Comparison of ENCODE assay signal across 30 mouse cellular contexts in the genomic region with DNA sequence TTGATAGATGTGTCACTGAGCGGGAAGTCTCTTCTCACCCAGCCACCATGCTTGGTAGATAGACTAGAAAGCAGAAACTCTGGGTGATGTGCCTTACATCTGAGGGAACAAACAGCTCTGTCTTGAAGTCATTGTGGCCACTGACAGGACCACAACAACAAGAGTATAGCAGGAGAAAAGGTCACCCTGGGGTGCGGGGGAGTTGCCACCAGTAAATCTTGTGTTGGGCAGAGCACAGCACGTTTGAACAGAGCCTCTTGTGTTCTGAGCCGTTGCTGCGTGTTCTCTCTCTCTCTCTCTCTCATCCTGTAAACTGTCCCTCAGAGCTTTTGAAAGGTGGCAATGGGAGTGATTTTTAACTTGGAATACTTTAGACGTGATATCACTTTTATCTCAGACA. TPM values are rescaled to one million over a fixed set of nuclear protein-coding genes. Genes with fewer than 3 reads are reported as not detected.
DNase-seq lines count a peak whose midpoint lies in the region; ATAC-seq lines count a peak whose summit lies in the region.
"Had no signal": no experiment of that assay in that cellular context is flagged by ENCODE, and none has a peak within 500 bp of the region (broad histone marks: within the 10 kb centered on the region; RNA-seq: fewer than 3 reads in every experiment).

No protein-coding gene starts in this region.

- no peaks in the 10 kb centered on the region for H3K9me3 ChIP-seq in heart, embryonic 14.5 days (ENCODE audit: control insufficient read depth, low read length)
- H3K9me3 ChIP-seq in heart, embryonic 11.5 days (replicated peaks; ENCODE audit: control insufficient read depth, low read length) = no peaks in the 10 kb centered on the region
- no peaks in the 10 kb centered on the region for H3K9me3 ChIP-seq in neural tube, embryonic 14.5 days (ENCODE audit: control insufficient read depth, low read length)
- H3K9me3 ChIP-seq: kidney, embryonic 15.5 days; limb, embryonic 15.5 days; midbrain, embryonic 12.5 days had no signal

- 0 out of 2 replicates have a peak overlapping the region, but pooled peaks have one; percentile 23 for H3K9ac ChIP-seq in heart, embryonic 14.5 days (ENCODE audit: low read length)
- no peak overlapping the region for H3K9ac ChIP-seq in heart, embryonic 11.5 days (ENCODE audit: low read depth, low read length)
- H3K9ac ChIP-seq in neural tube, embryonic 14.5 days (replicated peaks; ENCODE audit: low read depth, low read length) = no peak overlapping the region
- H3K9ac ChIP-seq: kidney, embryonic 15.5 days; limb, embryonic 15.5 days; liver, embryonic 14.5 days; lung, embryonic 14.5 days; midbrain, embryonic 12.5 days had no signal

- DNase-seq in kidney, postnatal 4 days = peak; percentile 36 to 45
- no peak for DNase-seq in kidney, adult 8-10 months
- peak; percentile 67 for DNase-seq in testis, postnatal 14 days (ENCODE audit: low spot score)
- no peak for DNase-seq in ovary, postnatal 14 days (ENCODE audit: low spot score)
- DNase-seq: adrenal gland, adult 8-10 months; cerebellum, adult 2 months; cerebellum, postnatal 25 days; embryo, embryonic 11 days; gastrocnemius, adult 2 months; left cerebral cortex, postnatal 4 days; lung, embryonic 14.5 days; right cerebral cortex, postnatal 25 days; thymus, adult 2 months; thymus, postnatal 4 days had no signal

- no peak for ATAC-seq in heart, embryonic 14.5 days (ENCODE audit: insufficient number of reproducible peaks, insufficient read depth, low FRiP score, low read depth)
- ATAC-seq in heart, embryonic 11.5 days (replicated peaks; ENCODE audit: insufficient number of reproducible peaks, low FRiP score, low TSS enrichment) = no peak
- peak; percentile 70; the same call in 1 of the 2 replicates for ATAC-seq in neural tube, embryonic 14.5 days (ENCODE audit: low read depth)
- ATAC-seq: activated CD4-positive, CD25-positive, alpha-beta regulatory T cell, adult 4 months; forebrain, embryonic 14.5 days; hindbrain, embryonic 16.5 days; intestine, embryonic 16.5 days had no signal

- H3K27ac ChIP-seq in heart, embryonic 14.5 days (replicated peaks in 1 of 2; ENCODE audit: control insufficient read depth in 1 of 2, insufficient read depth in 1 of 2, low read depth in 2 of 2, low read length in 2 of 2) = peak overlapping the region; percentile 42 to 67
- H3K27ac ChIP-seq in heart, embryonic 11.5 days (ENCODE audit: low read depth, low read length) = no peak overlapping the region
- no peak overlapping the region for H3K27ac ChIP-seq in neural tube, embryonic 14.5 days (ENCODE audit: low read depth, low read length)
- H3K27ac ChIP-seq: gastrocnemius, adult 2 months; kidney, embryonic 15.5 days; left cerebral cortex, adult 2 months; limb, embryonic 15.5 days; liver, embryonic 14.5 days; midbrain, embryonic 12.5 days had no signal

- H3K4me2 ChIP-seq in heart, embryonic 14.5 days (ENCODE audit: low read length) = no peak overlapping the region
- H3K4me2 ChIP-seq in heart, embryonic 11.5 days = no peak overlapping the region
- H3K4me2 ChIP-seq in neural tube, embryonic 14.5 days (ENCODE audit: low read depth, low read length) = no peak overlapping the region
- H3K4me2 ChIP-seq: kidney, embryonic 15.5 days; limb, embryonic 15.5 days; lung, embryonic 14.5 days; midbrain, embryonic 12.5 days had no signal

- peaks cover 19 to 46% of the 10 kb centered on the region in 2 experiments for H3K4me1 ChIP-seq in heart, embryonic 14.5 days (ENCODE audit: control insufficient read depth in 2 of 2, insufficient read depth in 2 of 2, low read length in 2 of 2)
- peaks cover 25% of the 10 kb centered on the region for H3K4me1 ChIP-seq in heart, embryonic 11.5 days (ENCODE audit: control insufficient read depth, insufficient read depth, low read length)
- no peaks in the 10 kb centered on the region for H3K4me1 ChIP-seq in neural tube, embryonic 14.5 days (ENCODE audit: control insufficient read depth, insufficient read depth, low read length)
- H3K4me1 ChIP-seq: kidney, embryonic 15.5 days; midbrain, embryonic 12.5 days had no signal

- H3K36me3 ChIP-seq in heart, embryonic 14.5 days (ENCODE audit: control insufficient read depth, insufficient read depth, low read length) = 0 out of 2 replicates have a peak, but pooled peaks cover 3% of the 10 kb centered on the region
- H3K36me3 ChIP-seq in heart, embryonic 11.5 days (ENCODE audit: control insufficient read depth, insufficient read depth, low read length) = no peaks in the 10 kb centered on the region
- no peaks in the 10 kb centered on the region for H3K36me3 ChIP-seq in neural tube, embryonic 14.5 days (ENCODE audit: control insufficient read depth, insufficient read depth, low read length)
- H3K36me3 ChIP-seq: kidney, embryonic 15.5 days; limb, embryonic 15.5 days; midbrain, embryonic 12.5 days had no signal

- H3K27me3 ChIP-seq in heart, embryonic 14.5 days (ENCODE audit: control insufficient read depth, insufficient read depth, low read length) = no peaks in the 10 kb centered on the region
- no peaks in the 10 kb centered on the region for H3K27me3 ChIP-seq in heart, embryonic 11.5 days (ENCODE audit: control insufficient read depth, insufficient read depth, low read length)
- no peaks in the 10 kb centered on the region for H3K27me3 ChIP-seq in neural tube, embryonic 14.5 days (ENCODE audit: control insufficient read depth, insufficient read depth, low read length)
- H3K27me3 ChIP-seq: kidney, embryonic 15.5 days; limb, embryonic 15.5 days; midbrain, embryonic 12.5 days had no signal

- H3K4me3 ChIP-seq in heart, embryonic 14.5 days (ENCODE audit: control insufficient read depth in 1 of 2, insufficient read depth in 1 of 2, low read depth in 1 of 2, low read length in 2 of 2) = no peak overlapping the region
- no peak overlapping the region for H3K4me3 ChIP-seq in heart, embryonic 11.5 days (ENCODE audit: low read depth, low read length)
- no peak overlapping the region for H3K4me3 ChIP-seq in neural tube, embryonic 14.5 days (ENCODE audit: low read depth, low read length)
- H3K4me3 ChIP-seq: gastrocnemius, adult 2 months; kidney, embryonic 15.5 days; left cerebral cortex, adult 2 months; limb, embryonic 15.5 days; midbrain, embryonic 12.5 days had no signal

- 38% methylated on average over 6 of the region's 6 CpGs for WGBS in heart, embryonic 14.5 days
- 62% methylated on average over 6 of the region's 6 CpGs for WGBS in heart, embryonic 11.5 days (ENCODE audit: insufficient replicate concordance)
- WGBS in neural tube, embryonic 14.5 days = 19% methylated on average over 6 of the region's 6 CpGs

RNA-seq across cellular contexts. Expression of a gene that starts 42.6 kb away (rescaled TPM):
- 29.4 and 33.6 TPM in 2 replicates for polyA plus RNA-seq in heart, embryonic 14.5 days (2014; fragmentation: Nextera tagmentation; extraction: Ambion mirVana)
- 17.5 and 19.0 TPM in 2 replicates for polyA plus RNA-seq in heart, embryonic 11.5 days (2014; fragmentation: Nextera tagmentation; extraction: Ambion mirVana)
- polyA plus RNA-seq in neural tube, embryonic 14.5 days (2014; fragmentation: Nextera tagmentation; extraction: Ambion mirVana) = 10.8 and 16.5 TPM in 2 replicates
- polyA plus RNA-seq: midbrain, embryonic 12.5 days had no signal

RNA-seq across cellular contexts. Expression of a gene that starts 50.9 kb away (rescaled TPM):
- not detected in 2 replicates for polyA plus RNA-seq in heart, embryonic 14.5 days (2014; fragmentation: Nextera tagmentation; extraction: Ambion mirVana)
- polyA plus RNA-seq in heart, embryonic 11.5 days (2014; fragmentation: Nextera tagmentation; extraction: Ambion mirVana) = not detected in 2 replicates
- polyA plus RNA-seq in neural tube, embryonic 14.5 days (2014; fragmentation: Nextera tagmentation; extraction: Ambion mirVana) = not detected in 2 replicates
- polyA plus RNA-seq: activated CD4-positive, CD25-positive, alpha-beta regulatory T cell, adult 4 months; C2C12; cerebellum, adult 2 months; embryonic facial prominence, embryonic 14.5 days; forebrain, embryonic 14.5 days; frontal cortex, adult 2 months; hindbrain, embryonic 16.5 days; intestine, embryonic 16.5 days; kidney, embryonic 15.5 days; limb, embryonic 15.5 days; liver, embryonic 14.5 days; lung, embryonic 14.5 days; midbrain, embryonic 12.5 days; spleen, adult 2 months; thymus, adult 2 months had no signal

Comparison
In these comparisons a context has a peak if more than half of its experiments do, and no peak if none do; other contexts are left out.
1. H3K27ac ChIP-seq: peak in heart, embryonic 14.5 days (2 of 2); none in heart, embryonic 11.5 days (single experiment) and neural tube, embryonic 14.5 days (single experiment).
2. DNase-seq: peak in kidney, postnatal 4 days (2 of 2) and testis, postnatal 14 days (single experiment); none in kidney, adult 8-10 months (0 of 2) and ovary, postnatal 14 days (single experiment).